Mouse (Mus musculus): ENCODE data around the gene Pon2. TPM values are rescaled to one million over a fixed set of nuclear protein-coding genes. Genes with fewer than 3 reads are reported as not detected.
"Not testable (repeated sequence)": the region's sequence is repeated elsewhere in the genome, so short reads cannot be mapped to it uniquely, and the experiment has no call there.

Gene Pon2
- polyA plus RNA-seq, 1 experiment from 2014 or later, result 26.9 TPM

GRCm38 (mm10) chr6:5255291-5255690 lies 43.0 kb downstream of the Pon2 start:
- Histone ChIP-seq H3K27me3 (no peaks in the 10 kb centered on the region), H3K4me1 (peaks cover 9% of the 10 kb centered on the region; the same call in 1 of the 2 replicates), H3K4me3 (peak overlapping the region; percentile 39), H3K4me2 (peak overlapping the region; percentile 62), H3K9ac (no peak overlapping the region), H3K36me3 (no peaks in the 10 kb centered on the region), H3K27ac (no peak overlapping the region), H3K9me3 (no peaks in the 10 kb centered on the region)
- WGBS, result 58% methylated on average over 6 of the region's 6 CpGs
- ATAC-seq (ENCODE audit: insufficient number of reproducible peaks, insufficient read depth, low FRiP score, low TSS enrichment, low read depth), result no peak

GRCm38 (mm10) chr6:5254869-5255268 lies 43.4 kb downstream of the Pon2 start:
- Histone ChIP-seq H3K27ac (no peak overlapping the region), H3K36me3 (no peaks in the 10 kb centered on the region), H3K9me3 (no peaks in the 10 kb centered on the region), H3K4me1 (peaks cover 9% of the 10 kb centered on the region; the same call in 1 of the 2 replicates), H3K27me3 (no peaks in the 10 kb centered on the region), H3K4me2 (no peak overlapping the region), H3K4me3 (no peak overlapping the region), H3K9ac (no peak overlapping the region)
- 85% methylated on average over 2 of the region's 2 CpGs for WGBS
- ATAC-seq (ENCODE audit: insufficient number of reproducible peaks, insufficient read depth, low FRiP score, low TSS enrichment, low read depth), result no peak

- Histone ChIP-seq H3K4me3 (no peak overlapping the region), H3K27me3 (no peaks in the 10 kb centered on the region), H3K9me3 (no peaks in the 10 kb centered on the region), H3K4me2 (no peak overlapping the region), H3K9ac (no peak overlapping the region), H3K36me3 (no peaks in the 10 kb centered on the region), H3K4me1 (no peaks in the 10 kb centered on the region), H3K27ac (no peak overlapping the region)
- WGBS, result 95% methylated on average over 6 of the region's 6 CpGs
- no peak for ATAC-seq (ENCODE audit: insufficient number of reproducible peaks, insufficient read depth, low FRiP score, low TSS enrichment, low read depth)
Measured at GRCm38 (mm10) chr6:5245926-5246325, 52.3 kb downstream of the Pon2 start.

- Histone ChIP-seq H3K27ac (no peak overlapping the region), H3K9ac (no peak overlapping the region), H3K27me3 (no peaks in the 10 kb centered on the region), H3K36me3 (no peaks in the 10 kb centered on the region), H3K9me3 (no peaks in the 10 kb centered on the region), H3K4me1 (no peaks in the 10 kb centered on the region), H3K4me2 (no peak overlapping the region), H3K4me3 (no peak overlapping the region)
- WGBS, result 91% methylated on average over 3 of the region's 3 CpGs
- no peak for ATAC-seq (ENCODE audit: insufficient number of reproducible peaks, insufficient read depth, low FRiP score, low TSS enrichment, low read depth)
Measured at GRCm38 (mm10) chr6:5238799-5239198, 59.5 kb downstream of the Pon2 start.

- Histone ChIP-seq H3K9me3 (no peaks in the 10 kb centered on the region), H3K9ac (no peak overlapping the region), H3K4me1 (no peaks in the 10 kb centered on the region), H3K4me3 (no peak overlapping the region), H3K27ac (no peak overlapping the region), H3K4me2 (no peak overlapping the region), H3K36me3 (no peaks in the 10 kb centered on the region), H3K27me3 (no peaks in the 10 kb centered on the region)
- WGBS, result 78% methylated on average over 4 of the region's 4 CpGs
- ATAC-seq (ENCODE audit: insufficient number of reproducible peaks, insufficient read depth, low FRiP score, low TSS enrichment, low read depth), result no peak
Measured at GRCm38 (mm10) chr6:5237510-5237909, 60.7 kb downstream of the Pon2 start.

- Histone ChIP-seq H3K9me3 (no peaks in the 10 kb centered on the region), H3K27me3 (no peaks in the 10 kb centered on the region), H3K9ac (no peak overlapping the region), H3K27ac (no peak overlapping the region), H3K4me2 (no peak overlapping the region), H3K36me3 (no peaks in the 10 kb centered on the region), H3K4me1 (no peaks in the 10 kb centered on the region), H3K4me3 (no peak overlapping the region)
- no peak for ATAC-seq (ENCODE audit: insufficient number of reproducible peaks, insufficient read depth, low FRiP score, low TSS enrichment, low read depth)
- WGBS, result 88% methylated on average over 8 of the region's 8 CpGs
Measured at GRCm38 (mm10) chr6:5236843-5237371, 61.3 kb downstream of the Pon2 start.

- Histone ChIP-seq H3K4me1 (no peaks in the 10 kb centered on the region), H3K27ac (no peak overlapping the region), H3K9ac (no peak overlapping the region), H3K4me2 (no peak overlapping the region), H3K9me3 (no peaks in the 10 kb centered on the region), H3K4me3 (no peak overlapping the region), H3K27me3 (no peaks in the 10 kb centered on the region), H3K36me3 (no peaks in the 10 kb centered on the region)
- ATAC-seq (ENCODE audit: insufficient number of reproducible peaks, insufficient read depth, low FRiP score, low TSS enrichment, low read depth), result no peak
- 69% methylated on average over 3 of the region's 3 CpGs for WGBS
Measured at GRCm38 (mm10) chr6:5234563-5234962, 63.7 kb downstream of the Pon2 start.

GRCm38 (mm10) chr6:5233812-5234211 lies 64.4 kb downstream of the Pon2 start:
- no peaks in the 10 kb centered on the region for H3K4me1 ChIP-seq
- no peak overlapping the region for H3K9ac ChIP-seq
- H3K4me3 ChIP-seq, result no peak overlapping the region
- no peaks in the 10 kb centered on the region for H3K27me3 ChIP-seq
- 86% methylated on average over 1 of the region's 1 CpGs for WGBS
- H3K9me3 ChIP-seq, result no peaks in the 10 kb centered on the region
- no peak for ATAC-seq (ENCODE audit: insufficient number of reproducible peaks, insufficient read depth, low FRiP score, low TSS enrichment, low read depth)
- no peak overlapping the region for H3K4me2 ChIP-seq
- no peaks in the 10 kb centered on the region for H3K36me3 ChIP-seq
- no peak overlapping the region for H3K27ac ChIP-seq

GRCm38 (mm10) chr6:5232022-5232421 lies 66.2 kb downstream of the Pon2 start:
- H3K27ac ChIP-seq, result no peak overlapping the region
- WGBS, result 89% methylated on average over 4 of the region's 4 CpGs

GRCm38 (mm10) chr6:5230261-5230660 lies 68.0 kb downstream of the Pon2 start:
- H3K36me3 ChIP-seq, result no peaks in the 10 kb centered on the region
- no peaks in the 10 kb centered on the region for H3K4me1 ChIP-seq
- 91% methylated on average over 5 of the region's 5 CpGs for WGBS
- ATAC-seq (ENCODE audit: insufficient number of reproducible peaks, insufficient read depth, low FRiP score, low TSS enrichment, low read depth), result no peak
- H3K9ac ChIP-seq, result no peak overlapping the region
- no peak overlapping the region for H3K27ac ChIP-seq
- H3K9me3 ChIP-seq, result no peaks in the 10 kb centered on the region
- no peak overlapping the region for H3K4me3 ChIP-seq
- H3K27me3 ChIP-seq, result no peaks in the 10 kb centered on the region
- no peak overlapping the region for H3K4me2 ChIP-seq

More at GRCm38 (mm10) chr6:5232022-5232421, 66.2 kb downstream of the Pon2 start:
- Histone ChIP-seq H3K27me3 (no peaks in the 10 kb centered on the region), H3K36me3 (no peaks in the 10 kb centered on the region), H3K4me2 (no peak overlapping the region), H3K4me3 (no peak overlapping the region), H3K9me3 (no peaks in the 10 kb centered on the region), H3K4me1 (no peaks in the 10 kb centered on the region), H3K9ac (no peak overlapping the region)
- ATAC-seq (ENCODE audit: insufficient number of reproducible peaks, insufficient read depth, low FRiP score, low TSS enrichment, low read depth), result no peak

- not testable (repeated sequence) for ATAC-seq (ENCODE audit: insufficient number of reproducible peaks, insufficient read depth, low FRiP score, low TSS enrichment, low read depth); H3K27me3 ChIP-seq; H3K27ac ChIP-seq; H3K4me2 ChIP-seq; H3K4me3 ChIP-seq; H3K36me3 ChIP-seq; H3K9me3 ChIP-seq; H3K9ac ChIP-seq; H3K4me1 ChIP-seq
- 87% methylated on average over 2 of the region's 2 CpGs for WGBS
Measured at GRCm38 (mm10) chr6:5223551-5223950, 74.7 kb downstream of the Pon2 start.

- Histone ChIP-seq H3K4me2 (no peak overlapping the region), H3K27ac (no peak overlapping the region), H3K36me3 (no peaks in the 10 kb centered on the region), H3K9me3 (no peaks in the 10 kb centered on the region), H3K4me3 (no peak overlapping the region), H3K27me3 (no peaks in the 10 kb centered on the region), H3K9ac (no peak overlapping the region), H3K4me1 (0 out of 2 replicates have a peak, but pooled peaks cover 3% of the 10 kb centered on the region)
- WGBS, result 50% methylated on average over 3 of the region's 3 CpGs
- no peak for ATAC-seq (ENCODE audit: insufficient number of reproducible peaks, insufficient read depth, low FRiP score, low TSS enrichment, low read depth)
Measured at GRCm38 (mm10) chr6:5222080-5222479, 76.2 kb downstream of the Pon2 start.
